Mouse (Mus musculus): ENCODE measurements at regions not wholly inside any gene's neighbourhood (a gene's known extent, or its start where the extent isn't known, plus 50 kb on each side); places are given as distances from the start of the nearest gene placed in this dataset.

DNA sequence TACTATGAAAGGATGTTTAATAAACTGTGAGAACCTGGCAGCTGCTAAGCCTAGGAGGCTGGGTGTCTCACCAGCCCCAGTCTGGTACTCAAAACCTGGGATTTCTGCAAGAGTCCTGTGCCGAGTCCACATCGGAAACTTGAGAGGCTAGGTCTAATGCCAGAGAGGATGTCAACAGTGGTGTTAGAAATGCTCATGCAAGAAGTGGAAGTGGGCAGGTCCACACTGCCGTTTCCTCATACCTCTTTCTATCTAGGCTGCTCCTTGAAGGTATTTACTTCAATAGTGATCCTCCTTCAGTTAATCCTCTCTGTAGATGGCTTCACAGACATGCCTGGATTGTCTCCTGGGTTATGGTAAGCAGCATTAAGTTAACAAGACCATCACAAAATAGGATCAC lies 168.6 kb upstream of the Far2 start:
- no peak overlapping the region for H3K9ac ChIP-seq (ENCODE audit: control insufficient read depth, low read depth, low read length, poor library complexity, severe bottlenecking)
- H3K9me3 ChIP-seq (replicated peaks; ENCODE audit: insufficient read depth, low read length), result no peaks in the 10 kb centered on the region
- DNase-seq (ENCODE audit: low read depth, low spot score), result no peak
- no peak for TF ChIP-seq JUND (IDR thresholded peaks at IDR 0.05; ENCODE audit: low read depth, low read length)
- TF ChIP-seq SIN3A (IDR thresholded peaks at IDR 0.05; ENCODE audit: low read length), result no peak
- TF ChIP-seq RAD21 (IDR thresholded peaks at IDR 0.05; ENCODE audit: low read depth, low read length), result no peak
- no peak for TF ChIP-seq POLR2A (IDR thresholded peaks at IDR 0.05; ENCODE audit: control insufficient read depth in 1 of 2, insufficient read depth in 1 of 2, low read depth in 1 of 2, low read length in 2 of 2, poor library complexity in 1 of 2)
- no peak for TF ChIP-seq MXI1 (IDR thresholded peaks at IDR 0.05; ENCODE audit: low read depth, low read length)
- TF ChIP-seq RCOR1 (IDR thresholded peaks at IDR 0.05; ENCODE audit: low read depth, low read length), result no peak
- no peak for TF ChIP-seq MEF2A (IDR thresholded peaks at IDR 0.05; ENCODE audit: extremely low read depth, insufficient replicate concordance, low read depth, low read length, poor library complexity, severe bottlenecking)
- no peak for TF ChIP-seq UBTF (IDR thresholded peaks at IDR 0.05; ENCODE audit: borderline replicate concordance, insufficient read depth, low read depth, low read length)
- TF ChIP-seq MAX (IDR thresholded peaks at IDR 0.05; ENCODE audit: low read length), result no peak
- TF ChIP-seq MYB (IDR thresholded peaks at IDR 0.05; ENCODE audit: low read depth, low read length), result no peak
- TF ChIP-seq USF1 (IDR thresholded peaks at IDR 0.05; ENCODE audit: low read depth, low read length), result no peak
- no peak for TF ChIP-seq ETS1 (IDR thresholded peaks at IDR 0.05; ENCODE audit: low read depth, low read length)
- no peak for TF ChIP-seq SMC3 (IDR thresholded peaks at IDR 0.05; ENCODE audit: low read depth, low read length)
- TF ChIP-seq ZKSCAN1 (IDR thresholded peaks at IDR 0.05; ENCODE audit: low read depth, low read length), result no peak
- TF ChIP-seq BHLHE40 (IDR thresholded peaks at IDR 0.05; ENCODE audit: borderline replicate concordance, low read depth, low read length), result no peak
- no peak for TF ChIP-seq MYC (IDR thresholded peaks at IDR 0.05; ENCODE audit: low read depth, low read length)
- TF ChIP-seq EP300 (IDR thresholded peaks at IDR 0.05; ENCODE audit: low read depth in 1 of 2, low read length in 2 of 2), result no peak
- TF ChIP-seq POLR2AphosphoS5 (IDR thresholded peaks at IDR 0.05; ENCODE audit: borderline replicate concordance, low read depth, low read length), result no peak
- no peak for TF ChIP-seq NRF1 (IDR thresholded peaks at IDR 0.05; ENCODE audit: insufficient read depth, low read depth, low read length, poor library complexity, severe bottlenecking)
- no peak for TF ChIP-seq KAT2A (conservative IDR thresholded peaks at IDR 0.05; ENCODE audit: low read depth, low read length)
- no peaks in the 10 kb centered on the region for H3K79me2 ChIP-seq (ENCODE audit: control insufficient read depth, insufficient read depth, low read length, poor library complexity)
- no peaks in the 10 kb centered on the region for H3K4me1 ChIP-seq (ENCODE audit: control insufficient read depth in 1 of 2, insufficient read depth in 2 of 2, low read length in 2 of 2)
- H3K27ac ChIP-seq (ENCODE audit: control insufficient read depth, low read depth, low read length), result no peak overlapping the region
- no peak overlapping the region for H3K4me3 ChIP-seq (ENCODE audit: control insufficient read depth in 1 of 2, insufficient read depth in 1 of 2, low read depth in 2 of 2, low read length in 2 of 2)
- no peaks in the 10 kb centered on the region for H3K36me3 ChIP-seq (ENCODE audit: control insufficient read depth in 1 of 2, insufficient read depth in 2 of 2, low read length in 2 of 2)
- H3K27me3 ChIP-seq (ENCODE audit: control insufficient read depth in 1 of 2, insufficient read depth in 2 of 2, low read length in 2 of 2), result no peaks in the 10 kb centered on the region

DNA sequence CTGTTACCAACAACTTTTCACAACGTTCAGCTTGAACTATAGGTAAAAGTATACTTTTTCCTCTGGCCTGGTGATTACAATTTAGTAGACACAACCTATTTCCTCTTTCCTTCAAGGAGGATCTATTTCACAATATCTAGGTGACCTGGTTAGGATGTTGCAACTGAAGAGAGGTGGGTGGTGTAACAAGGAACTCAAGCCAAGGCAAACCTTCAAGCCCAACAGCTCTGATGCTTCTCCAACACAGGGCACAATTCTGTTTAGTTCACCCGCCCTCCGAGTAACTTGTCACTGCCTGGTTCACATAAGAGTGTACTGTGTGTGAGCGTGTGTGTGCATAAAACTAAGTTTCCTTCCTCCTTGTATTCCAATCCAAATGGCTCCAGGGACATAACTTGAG lies 161.2 kb upstream of the Far2 start:
- Histone ChIP-seq H3K9me3 (replicated peaks; ENCODE audit: insufficient read depth, low read length) (no peaks in the 10 kb centered on the region), H3K9ac (ENCODE audit: control insufficient read depth, low read depth, low read length, poor library complexity, severe bottlenecking) (no peak overlapping the region), H3K4me1 (ENCODE audit: control insufficient read depth in 1 of 2, insufficient read depth in 2 of 2, low read length in 2 of 2) (no peaks in the 10 kb centered on the region), H3K27me3 (ENCODE audit: control insufficient read depth in 1 of 2, insufficient read depth in 2 of 2, low read length in 2 of 2) (no peaks in the 10 kb centered on the region), H3K4me3 (ENCODE audit: control insufficient read depth in 1 of 2, insufficient read depth in 1 of 2, low read depth in 2 of 2, low read length in 2 of 2) (no peak overlapping the region), H3K27ac (ENCODE audit: control insufficient read depth, low read depth, low read length) (no peak overlapping the region), H3K79me2 (ENCODE audit: control insufficient read depth, insufficient read depth, low read length, poor library complexity) (no peaks in the 10 kb centered on the region), H3K36me3 (ENCODE audit: control insufficient read depth in 1 of 2, insufficient read depth in 2 of 2, low read length in 2 of 2) (no peaks in the 10 kb centered on the region)
- no peak for DNase-seq (ENCODE audit: low read depth, low spot score)
- TF ChIP-seq NRF1 (IDR thresholded peaks at IDR 0.05; ENCODE audit: insufficient read depth, low read depth, low read length, poor library complexity, severe bottlenecking) (no peak), RCOR1 (IDR thresholded peaks at IDR 0.05; ENCODE audit: low read depth, low read length) (no peak), ZMIZ1 (IDR thresholded peaks at IDR 0.05; ENCODE audit: low read depth, low read length) (no peak), ETS1 (IDR thresholded peaks at IDR 0.05; ENCODE audit: low read depth, low read length) (no peak), CHD2 (IDR thresholded peaks at IDR 0.05; ENCODE audit: low read length) (no peak), ZC3H11A (IDR thresholded peaks at IDR 0.05; ENCODE audit: low read depth, low read length) (no peak), MYC (IDR thresholded peaks at IDR 0.05; ENCODE audit: low read depth, low read length) (no peak), RAD21 (IDR thresholded peaks at IDR 0.05; ENCODE audit: low read depth, low read length) (no peak)
